Mouse (Mus musculus): ENCODE measurements around the gene St3gal3.

GRCm38 (mm10) chr4:118028994-118029393 is 105.7 kb downstream of the St3gal3 start:
- TF ChIP-seq CTCF (IDR thresholded peaks at IDR 0.05; ENCODE audit: borderline replicate concordance, control insufficient read depth, extremely low read depth, insufficient read depth, low read length, poor library complexity) = no peak
- TF ChIP-seq POLR2A (IDR thresholded peaks at IDR 0.05; ENCODE audit: control insufficient read depth, extremely low read depth, insufficient read depth, low read length, poor library complexity) = no peak
